Mouse (Mus musculus) bone marrow, adult 2 months (tissue): Measurements from ENCODE around the gene Clstn2.

Experiments
- CTCF ChIP-seq: fragments of 200-500 bp; IDR thresholded peaks from 2 replicates; pipeline ENCODE4 v1.5.1; 2011; ENCODE audit warnings: low read length, control low read depth; ENCODE audit not compliant: control insufficient read depth, insufficient read depth
- POLR2A ChIP-seq: fragments of 200-500 bp; IDR thresholded peaks from 2 replicates; pipeline ENCODE4 v1.6.1; 2011; ENCODE audit warnings: low read depth, mild to moderate bottlenecking, control low read depth, low read length, borderline replicate concordance; ENCODE audit not compliant: control insufficient read depth

- no peak for TF ChIP-seq CTCF
- no peak for TF ChIP-seq POLR2A
These were observed 37.3 kb downstream of the Clstn2 start for GRCm38 (mm10) chr9:97995723-97996122.
